Mouse (Mus musculus): Measurements from ENCODE around the gene Pik3r2. TPM values are rescaled to one million over a fixed set of nuclear protein-coding genes. Genes with fewer than 3 reads are reported as not detected.

Gene Pik3r2
- polyA plus RNA-seq, 1 experiment: 20.1 TPM

DNA sequence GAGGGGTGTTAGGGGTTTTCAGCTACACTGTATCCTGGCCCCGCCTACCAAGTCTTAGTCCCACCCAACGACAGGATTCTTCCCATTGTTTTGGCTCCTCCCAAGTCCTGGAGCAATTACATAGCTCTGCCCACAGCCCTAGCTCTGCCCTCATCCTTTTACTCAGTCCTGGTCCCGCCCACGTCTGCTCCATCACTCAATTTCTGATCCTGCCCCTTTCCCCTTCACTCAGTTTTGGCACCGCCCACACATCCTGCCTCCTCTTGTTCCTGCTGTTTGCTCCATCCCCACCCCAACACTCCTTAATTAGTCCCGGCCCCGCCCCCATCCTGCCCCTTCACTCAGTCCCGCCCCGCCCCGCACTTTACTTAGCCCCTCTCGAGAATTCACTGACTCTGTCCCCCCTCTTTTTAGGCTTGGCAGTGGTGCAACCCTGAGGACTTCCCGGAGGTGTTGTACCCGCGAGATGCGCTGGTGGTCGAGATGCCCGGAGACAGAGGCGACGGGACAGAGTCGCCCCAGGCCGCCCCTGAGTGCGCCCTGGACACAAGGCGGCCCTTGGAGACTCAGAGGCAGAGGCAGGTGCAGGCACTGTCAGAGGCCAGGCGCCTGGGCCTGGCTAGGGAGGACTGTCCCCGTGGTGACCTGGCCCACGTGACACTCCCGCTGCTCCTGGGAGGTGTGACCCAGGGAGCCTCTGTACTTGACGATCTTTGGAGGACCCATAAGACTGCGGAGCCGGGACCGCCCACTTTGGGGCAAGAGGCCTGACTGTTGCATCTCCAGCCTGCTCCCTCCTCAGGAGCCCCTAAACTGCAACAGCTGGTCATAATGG lies 43.8 kb upstream of the Pik3r2 start:
- no peaks in the 10 kb centered on the region for H3K36me3 ChIP-seq (ENCODE audit: control insufficient read depth, insufficient read depth, low read length, poor library complexity, severe bottlenecking)
- peak overlapping the region; percentile 61 for H3K4me3 ChIP-seq (ENCODE audit: low read depth, low read length)
- H3K27me3 ChIP-seq (ENCODE audit: control insufficient read depth, insufficient read depth, low read length, poor library complexity, severe bottlenecking): no peaks in the 10 kb centered on the region
- H3K9ac ChIP-seq (ENCODE audit: low read depth, poor library complexity, severe bottlenecking): peak overlapping the region; percentile 22; the same call in 1 of the 2 replicates
- TF ChIP-seq CTCF (IDR thresholded peaks at IDR 0.05; ENCODE audit: low read depth, low read length) (no peak), EP300 (IDR thresholded peaks at IDR 0.05; ENCODE audit: insufficient read depth, low read depth, low read length) (0 out of 2 replicates have a peak, but pooled peaks have one; percentile 15), POLR2A (IDR thresholded peaks at IDR 0.05; ENCODE audit: insufficient read depth, low read length) (no peak)
- no peaks in the 10 kb centered on the region for H3K4me1 ChIP-seq (ENCODE audit: control insufficient read depth, insufficient read depth, low read length)
- no peak overlapping the region for H3K27ac ChIP-seq (ENCODE audit: insufficient read depth, low read length)
- H3K9me3 ChIP-seq (replicated peaks; ENCODE audit: control insufficient read depth, insufficient read depth, low read length, poor library complexity, severe bottlenecking): no peaks in the 10 kb centered on the region

DNA sequence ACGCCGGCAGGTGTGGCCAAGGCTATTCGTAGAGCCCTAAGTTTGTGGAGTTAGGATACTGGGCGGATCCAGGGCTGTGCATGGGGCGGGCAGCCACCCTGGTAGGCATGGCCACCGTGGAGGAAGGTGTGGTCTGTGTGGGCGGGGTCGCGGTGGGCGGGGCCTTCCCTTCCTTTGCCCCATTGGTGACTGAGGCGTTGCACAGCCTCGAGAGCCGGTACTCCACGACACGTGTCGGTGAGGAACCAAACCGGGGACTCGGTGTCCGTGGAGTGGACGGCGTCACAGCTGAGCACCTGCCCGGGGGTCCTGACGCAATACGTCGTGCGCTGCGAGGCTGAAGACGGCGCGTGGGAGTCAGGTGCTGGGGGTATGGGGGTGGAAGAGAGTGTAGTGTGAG lies 40.2 kb upstream of the Pik3r2 start:
- no peak for TF ChIP-seq EP300 (IDR thresholded peaks at IDR 0.05; ENCODE audit: insufficient read depth, low read depth, low read length)
- Histone ChIP-seq H3K27me3 (ENCODE audit: control insufficient read depth, insufficient read depth, low read length, poor library complexity, severe bottlenecking) (no peaks in the 10 kb centered on the region), H3K4me1 (ENCODE audit: control insufficient read depth, insufficient read depth, low read length) (no peaks in the 10 kb centered on the region), H3K9ac (ENCODE audit: low read depth, poor library complexity, severe bottlenecking) (peak overlapping the region; percentile 10; the same call in 1 of the 2 replicates), H3K4me3 (ENCODE audit: low read depth, low read length) (peak overlapping the region; percentile 37), H3K27ac (ENCODE audit: insufficient read depth, low read length) (no peak overlapping the region), H3K9me3 (replicated peaks; ENCODE audit: control insufficient read depth, insufficient read depth, low read length, poor library complexity, severe bottlenecking) (no peaks in the 10 kb centered on the region), H3K36me3 (ENCODE audit: control insufficient read depth, insufficient read depth, low read length, poor library complexity, severe bottlenecking) (no peaks in the 10 kb centered on the region)

DNA sequence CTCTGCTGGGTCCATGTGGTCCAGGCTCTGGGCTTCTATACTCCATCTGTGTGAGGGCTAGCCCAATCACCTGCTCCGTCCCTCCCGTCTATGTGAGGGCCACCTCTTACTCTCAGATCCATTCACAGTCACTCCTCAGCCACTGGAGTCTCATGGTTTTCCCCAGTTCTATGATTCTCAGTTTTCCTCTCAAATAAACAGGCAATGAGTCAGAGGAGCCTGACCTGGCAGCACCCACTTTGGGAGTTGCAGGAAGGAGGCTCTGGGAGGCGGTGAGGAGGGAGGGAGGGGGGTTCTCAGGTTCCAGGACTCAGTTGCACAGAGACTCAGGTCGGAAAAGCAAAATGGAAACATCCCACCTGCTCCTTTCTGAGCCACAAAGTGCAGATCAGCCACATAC lies 36.4 kb upstream of the Pik3r2 start:
- H3K9ac ChIP-seq (ENCODE audit: low read depth, poor library complexity, severe bottlenecking): no peak overlapping the region
- peaks cover 7% of the 10 kb centered on the region for H3K4me1 ChIP-seq (ENCODE audit: control insufficient read depth, insufficient read depth, low read length)
- H3K27me3 ChIP-seq (ENCODE audit: control insufficient read depth, insufficient read depth, low read length, poor library complexity, severe bottlenecking): no peaks in the 10 kb centered on the region
- TF ChIP-seq EP300 (IDR thresholded peaks at IDR 0.05; ENCODE audit: insufficient read depth, low read depth, low read length) (no peak), CTCF (IDR thresholded peaks at IDR 0.05; ENCODE audit: low read depth, low read length) (no peak), POLR2A (IDR thresholded peaks at IDR 0.05; ENCODE audit: insufficient read depth, low read length) (no peak)
- H3K36me3 ChIP-seq (ENCODE audit: control insufficient read depth, insufficient read depth, low read length, poor library complexity, severe bottlenecking): no peaks in the 10 kb centered on the region
- H3K27ac ChIP-seq (ENCODE audit: insufficient read depth, low read length): no peak overlapping the region
- no peak overlapping the region for H3K4me3 ChIP-seq (ENCODE audit: low read depth, low read length)
- H3K9me3 ChIP-seq (replicated peaks; ENCODE audit: control insufficient read depth, insufficient read depth, low read length, poor library complexity, severe bottlenecking): no peaks in the 10 kb centered on the region

DNA sequence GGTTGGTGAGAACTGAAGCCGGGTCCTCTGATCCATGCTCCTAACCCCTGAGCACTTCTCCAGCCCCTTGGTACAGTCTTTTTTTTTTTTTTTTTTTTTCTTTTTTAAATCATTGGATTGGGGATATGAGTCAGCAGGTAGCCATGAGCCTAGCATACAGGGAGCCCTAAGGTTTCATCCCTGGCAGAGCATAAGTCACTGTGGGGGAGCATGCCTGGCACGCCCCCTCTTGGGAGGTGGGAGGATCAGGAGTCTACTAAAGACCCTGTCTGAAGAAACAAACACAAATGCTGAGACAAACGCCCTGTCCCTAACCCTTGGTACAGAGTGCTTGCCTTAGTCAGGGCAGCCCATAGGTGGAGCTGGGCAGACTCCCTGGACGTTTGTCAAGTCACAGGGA lies 35.5 kb upstream of the Pik3r2 start:
- no peaks in the 10 kb centered on the region for H3K27me3 ChIP-seq (ENCODE audit: control insufficient read depth, insufficient read depth, low read length, poor library complexity, severe bottlenecking)
- no peak overlapping the region for H3K4me3 ChIP-seq (ENCODE audit: low read depth, low read length)
- no peaks in the 10 kb centered on the region for H3K36me3 ChIP-seq (ENCODE audit: control insufficient read depth, insufficient read depth, low read length, poor library complexity, severe bottlenecking)
- peaks cover 7% of the 10 kb centered on the region for H3K4me1 ChIP-seq (ENCODE audit: control insufficient read depth, insufficient read depth, low read length)
- no peak overlapping the region for H3K27ac ChIP-seq (ENCODE audit: insufficient read depth, low read length)
- no peaks in the 10 kb centered on the region for H3K9me3 ChIP-seq (replicated peaks; ENCODE audit: control insufficient read depth, insufficient read depth, low read length, poor library complexity, severe bottlenecking)
- TF ChIP-seq EP300 (IDR thresholded peaks at IDR 0.05; ENCODE audit: insufficient read depth, low read depth, low read length) (no peak), CTCF (IDR thresholded peaks at IDR 0.05; ENCODE audit: low read depth, low read length) (no peak), POLR2A (IDR thresholded peaks at IDR 0.05; ENCODE audit: insufficient read depth, low read length) (no peak)
- no peak overlapping the region for H3K9ac ChIP-seq (ENCODE audit: low read depth, poor library complexity, severe bottlenecking)

DNA sequence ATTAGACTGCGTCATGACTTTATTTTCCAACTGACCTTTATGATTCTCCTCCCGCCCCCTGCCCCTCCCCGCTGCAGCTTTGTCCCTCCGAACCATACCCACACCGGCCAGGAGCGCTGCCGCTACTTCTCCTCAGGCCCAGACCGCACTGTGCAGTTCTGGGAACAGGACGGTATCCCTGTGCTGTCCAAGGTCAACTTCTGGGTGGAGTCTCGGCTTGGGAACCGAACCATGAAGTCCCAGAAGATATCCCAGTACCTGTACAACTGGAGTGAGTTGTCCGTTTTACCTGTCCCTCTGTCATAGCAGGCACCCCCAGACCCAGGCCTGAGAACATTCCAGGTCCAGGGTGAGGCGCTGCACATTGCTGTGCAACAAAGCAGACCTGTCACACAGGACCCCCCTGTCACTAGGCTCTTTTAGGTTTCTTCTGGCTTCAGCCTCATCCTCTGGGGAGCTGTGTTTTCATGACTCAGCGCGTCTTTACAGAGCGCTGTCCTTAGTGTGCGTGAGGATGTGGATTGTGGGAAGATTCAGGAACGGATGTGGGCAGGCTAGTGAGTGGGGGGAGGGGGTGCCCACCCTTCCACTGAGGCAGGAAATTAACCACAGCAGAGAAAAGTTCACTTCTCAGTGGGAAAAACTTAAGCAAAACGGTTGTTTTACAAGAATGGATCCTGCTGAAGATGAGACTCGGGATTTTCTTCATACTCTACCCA lies 34.6 kb upstream of the Pik3r2 start:
- H3K27ac ChIP-seq (ENCODE audit: insufficient read depth, low read length): no peak overlapping the region
- H3K9me3 ChIP-seq (replicated peaks; ENCODE audit: control insufficient read depth, insufficient read depth, low read length, poor library complexity, severe bottlenecking): no peaks in the 10 kb centered on the region
- no peaks in the 10 kb centered on the region for H3K36me3 ChIP-seq (ENCODE audit: control insufficient read depth, insufficient read depth, low read length, poor library complexity, severe bottlenecking)
- H3K4me3 ChIP-seq (ENCODE audit: low read depth, low read length): no peak overlapping the region
- TF ChIP-seq EP300 (IDR thresholded peaks at IDR 0.05; ENCODE audit: insufficient read depth, low read depth, low read length) (no peak), POLR2A (IDR thresholded peaks at IDR 0.05; ENCODE audit: insufficient read depth, low read length) (no peak), CTCF (IDR thresholded peaks at IDR 0.05; ENCODE audit: low read depth, low read length) (no peak)
- H3K27me3 ChIP-seq (ENCODE audit: control insufficient read depth, insufficient read depth, low read length, poor library complexity, severe bottlenecking): no peaks in the 10 kb centered on the region
- H3K4me1 ChIP-seq (ENCODE audit: control insufficient read depth, insufficient read depth, low read length): peaks cover 7% of the 10 kb centered on the region
- H3K9ac ChIP-seq (ENCODE audit: low read depth, poor library complexity, severe bottlenecking): no peak overlapping the region

Data from ES-Bruce4 (cell line).